Mouse (Mus musculus): ENCODE measurements around the gene Dmrt2.

Dmrt2 gene

GRCm38 (mm10) chr19:25675866-25676440 is 3.7 kb downstream of the Dmrt2 start:
- DNase-seq (ENCODE audit: low spot score) = no peak

- peak; percentile 72 for DNase-seq (ENCODE audit: low spot score)
These were observed 26.6 kb downstream of the Dmrt2 start for GRCm38 (mm10) chr19:25698850-25699249.

- no peak for DNase-seq (ENCODE audit: low spot score)
These were observed 41.2 kb downstream of the Dmrt2 start for GRCm38 (mm10) chr19:25713382-25713781.

GRCm38 (mm10) chr19:25714927-25715326 is 42.7 kb downstream of the Dmrt2 start:
- no peak for DNase-seq (ENCODE audit: low spot score)

DNA sequence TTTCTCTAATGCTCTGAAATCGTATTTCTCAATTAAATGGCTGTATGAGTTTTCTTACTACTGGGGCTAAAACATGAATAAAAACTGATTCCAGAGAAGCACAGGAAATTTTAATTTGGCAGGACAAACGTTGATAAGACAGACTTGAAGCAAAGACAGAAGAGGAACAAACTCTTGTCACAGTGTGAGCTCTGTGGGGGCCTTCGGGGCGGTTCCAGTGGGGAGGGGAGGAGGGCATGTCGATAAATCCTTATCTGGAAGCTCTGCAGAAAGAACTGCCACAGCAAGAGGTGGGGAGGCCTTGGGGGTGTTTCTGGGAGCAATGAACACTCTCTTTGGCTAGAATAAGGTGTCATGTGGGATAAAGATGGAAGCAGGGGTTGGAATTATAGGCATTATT is 50.4 kb downstream of the Dmrt2 start:
- DNase-seq (ENCODE audit: low spot score) = no peak

Measured in testis, postnatal 14 days (tissue).